Mouse (Mus musculus) brain, embryonic 14.5 days (tissue): Measurements from ENCODE around the gene Pex14. TPM values are rescaled to one million over a fixed set of nuclear protein-coding genes. Genes with fewer than 3 reads are reported as not detected.

Experiments
- DNase-seq: peaks from one replicate; pipeline ENCODE4 v3.0.0-alpha.2; 2011; ENCODE audit warnings: low read depth
- CTCF ChIP-seq: fragments of 200-500 bp; IDR thresholded peaks from 2 replicates; pipeline ENCODE4 v1.5.1; 2012; ENCODE audit warnings: inconsistent platforms, mild to moderate bottlenecking, moderate library complexity, borderline replicate concordance; ENCODE audit not compliant: insufficient read depth, insufficient read length; ENCODE audit errors: extremely low read depth
- POLR2A ChIP-seq: fragments of 200-500 bp; IDR thresholded peaks from 2 replicates; pipeline ENCODE4 v1.6.1; 2012; ENCODE audit warnings: mild to moderate bottlenecking, inconsistent platforms, borderline replicate concordance; ENCODE audit not compliant: poor library complexity, insufficient read depth, insufficient read length, severe bottlenecking; ENCODE audit errors: extremely low read depth
- polyA plus RNA-seq: library from polyadenylated mRNA; depleted of rRNA; stranded (reverse); fragments of >200 nt; gene quantifications from 2 replicates; pipeline ENCODE4 v1.2.3, GENCODE M21; 2012

Gene Pex14
- polyA plus RNA-seq, 1 experiment = 35.1 TPM

DNA sequence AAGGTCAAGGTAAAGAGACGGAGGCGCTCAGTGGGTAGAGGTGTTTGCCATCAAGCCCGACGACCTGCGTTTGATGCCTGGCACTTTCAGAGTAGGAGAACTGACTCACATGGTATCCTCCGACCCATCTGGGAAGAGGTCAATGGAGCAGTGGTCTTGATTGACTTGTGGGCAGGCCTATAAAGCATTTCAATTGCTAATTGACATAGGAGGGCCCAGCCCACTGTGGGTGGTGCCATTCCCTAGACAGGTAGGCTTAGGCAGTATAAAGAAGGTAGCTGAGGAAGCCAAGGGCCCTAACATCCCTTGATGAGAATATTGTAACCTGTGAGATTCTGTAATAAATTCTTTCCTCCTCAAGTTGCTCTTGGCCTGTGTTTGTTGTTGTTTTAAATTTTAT is 98.9 kb downstream of the Pex14 start:
- no peak for DNase-seq

DNA sequence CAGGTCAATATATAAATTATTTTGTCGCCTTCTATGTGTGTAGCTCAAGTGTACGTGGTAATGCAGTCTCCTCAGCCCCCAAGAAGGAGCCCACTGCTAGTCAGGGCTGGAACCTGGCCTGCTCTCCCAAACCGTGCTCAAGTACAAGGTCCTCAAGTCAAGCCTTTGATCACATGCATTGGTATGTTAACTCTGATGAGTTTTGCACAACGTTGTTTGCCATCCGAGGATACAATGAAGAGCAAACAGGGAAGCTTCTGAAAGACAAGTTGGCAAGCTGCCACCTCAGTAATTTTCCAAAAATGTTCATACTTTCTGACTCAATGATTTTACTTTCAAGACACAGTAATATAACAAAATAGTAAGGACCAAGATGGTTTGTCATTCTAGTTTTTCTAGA is 105.7 kb downstream of the Pex14 start:
- TF ChIP-seq POLR2A (no peak), CTCF (no peak)
- DNase-seq = no peak

More for the DNA sequence above, 98.9 kb downstream of the Pex14 start:
- no peak for TF ChIP-seq CTCF
- no peak for TF ChIP-seq POLR2A

DNA sequence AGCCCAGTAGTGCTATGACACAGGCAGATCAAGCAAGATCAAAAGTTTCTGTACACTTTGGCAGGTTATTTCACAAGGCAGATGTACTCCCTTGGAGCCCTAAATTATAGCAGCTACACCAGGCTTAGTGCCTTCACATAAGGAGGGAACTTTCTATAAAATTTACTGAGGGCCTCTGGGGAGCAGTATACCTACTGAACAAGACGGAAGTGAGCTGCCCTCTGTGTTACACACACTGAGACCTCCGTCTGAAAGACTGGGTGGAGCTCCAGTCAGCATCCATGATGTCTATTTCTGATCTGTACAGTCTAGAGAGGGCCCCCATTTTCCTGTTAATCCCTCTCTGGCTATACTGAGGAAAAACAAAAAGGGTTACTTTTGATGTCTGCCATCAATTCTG is 109.6 kb downstream of the Pex14 start:
- TF ChIP-seq CTCF = no peak
- TF ChIP-seq POLR2A = no peak
- no peak for DNase-seq

- TF ChIP-seq CTCF = no peak
- TF ChIP-seq POLR2A = no peak
- DNase-seq = peak; percentile 38
Observed at GRCm38 (mm10) chr4:148985541-148986476, 113.9 kb downstream of the Pex14 start.

DNA sequence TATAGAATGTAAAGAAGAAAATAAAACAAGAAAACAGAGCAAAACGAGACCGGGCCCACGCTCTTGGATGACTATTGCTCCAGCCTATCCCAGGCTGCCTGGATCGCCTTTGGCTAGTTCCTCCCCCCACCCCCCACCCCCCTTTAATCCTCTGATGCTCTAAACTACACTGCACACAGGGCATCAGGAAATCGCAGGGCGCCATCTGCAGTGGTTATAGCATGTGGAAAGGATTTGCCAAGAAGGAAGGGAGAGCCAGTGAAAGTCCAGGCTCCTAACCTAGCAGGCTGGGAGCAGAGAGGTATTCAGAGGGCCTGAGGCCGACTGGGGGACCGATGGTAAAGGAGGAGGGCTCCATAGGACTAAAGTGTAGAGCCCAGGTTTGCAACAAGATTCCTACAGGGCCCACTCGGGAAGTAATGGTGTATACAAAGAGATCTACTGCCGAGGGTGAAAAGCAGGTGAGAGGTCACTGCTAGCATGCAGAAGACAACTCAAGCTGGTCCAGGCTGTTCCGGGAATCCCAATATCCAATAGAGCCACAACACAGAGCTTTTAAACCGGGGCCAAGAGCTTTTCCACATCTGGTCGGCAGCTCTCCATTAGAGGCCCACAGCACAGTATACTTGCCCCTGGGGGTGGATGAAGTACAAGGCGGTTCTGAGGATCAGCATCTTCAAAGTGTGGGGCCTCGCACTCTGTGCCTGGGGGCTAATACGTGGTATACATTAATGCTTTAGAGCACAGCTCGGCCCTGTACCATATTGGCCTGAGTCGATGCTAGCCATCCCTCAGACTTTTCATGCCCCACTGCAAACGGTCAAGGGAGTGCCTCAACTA is 114.8 kb downstream of the Pex14 start:
- peak; percentile 80 for DNase-seq

GRCm38 (mm10) chr4:148982274-148982673 is 117.4 kb downstream of the Pex14 start:
- TF ChIP-seq CTCF (no peak), POLR2A (no peak)
- peak; percentile 32 for DNase-seq

More for the DNA sequence above, 114.8 kb downstream of the Pex14 start:
- TF ChIP-seq POLR2A = no peak
- no peak for TF ChIP-seq CTCF

DNA sequence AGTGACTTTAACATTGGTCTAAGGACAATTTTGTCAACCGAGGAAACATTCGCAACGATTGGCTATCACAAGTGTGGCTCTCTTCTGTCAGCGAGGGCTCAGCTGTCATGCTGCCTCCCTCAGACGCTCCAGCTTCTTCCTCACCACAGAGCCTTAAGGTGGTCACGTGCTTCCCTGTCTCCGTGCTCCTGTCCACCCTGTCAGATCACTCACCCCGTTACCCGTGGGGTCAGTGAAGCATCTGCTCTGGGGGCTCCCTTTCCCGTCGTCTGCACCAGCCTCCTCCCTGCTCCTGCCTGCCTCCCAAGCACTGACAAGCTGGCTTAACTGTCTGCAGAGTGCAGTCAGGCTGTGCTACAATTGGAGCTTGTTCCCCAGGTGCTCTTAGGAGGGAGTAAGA is 119.8 kb downstream of the Pex14 start:
- DNase-seq = no peak

DNA sequence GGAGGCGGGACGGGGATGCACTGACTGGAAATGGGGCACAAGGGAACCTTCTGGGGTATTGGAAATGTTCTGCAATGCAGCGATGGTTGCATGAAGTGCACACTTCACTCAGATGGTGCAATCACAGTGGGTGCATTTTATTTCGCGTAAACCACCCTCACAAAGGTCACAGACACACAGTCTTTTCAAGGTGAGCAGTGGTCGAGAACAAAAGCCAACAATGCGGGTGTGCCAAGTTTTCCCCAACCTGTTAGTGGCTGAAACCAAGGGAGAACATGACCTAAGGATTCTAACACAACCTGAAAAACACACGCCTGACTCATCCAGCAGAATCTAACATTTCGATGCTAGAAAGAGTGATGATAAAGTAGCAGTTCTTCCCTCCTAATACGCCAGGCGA is 120.8 kb downstream of the Pex14 start:
- no peak for DNase-seq
- TF ChIP-seq POLR2A (no peak), CTCF (no peak)

More for the DNA sequence above, 119.8 kb downstream of the Pex14 start:
- TF ChIP-seq POLR2A (no peak), CTCF (no peak)

- peak; percentile 29 for DNase-seq
- TF ChIP-seq CTCF (no peak), POLR2A (no peak)
Observed at GRCm38 (mm10) chr4:148978221-148978855, 121.3 kb downstream of the Pex14 start.

GRCm38 (mm10) chr4:148974833-148975232 is 124.8 kb downstream of the Pex14 start:
- peak; percentile 88 for DNase-seq
- TF ChIP-seq POLR2A (no peak), CTCF (no peak)

- no peak for DNase-seq
Observed at GRCm38 (mm10) chr4:148973387-148973786, 126.3 kb downstream of the Pex14 start.

GRCm38 (mm10) chr4:148972707-148973106 is 127.0 kb downstream of the Pex14 start:
- DNase-seq = no peak
- TF ChIP-seq POLR2A (no peak), CTCF (no peak)

More at GRCm38 (mm10) chr4:148973387-148973786, 126.3 kb downstream of the Pex14 start:
- TF ChIP-seq POLR2A (no peak), CTCF (no peak)
